Comparison of ENCODE assay signal across 25 mouse cellular contexts in the genomic region with DNA sequence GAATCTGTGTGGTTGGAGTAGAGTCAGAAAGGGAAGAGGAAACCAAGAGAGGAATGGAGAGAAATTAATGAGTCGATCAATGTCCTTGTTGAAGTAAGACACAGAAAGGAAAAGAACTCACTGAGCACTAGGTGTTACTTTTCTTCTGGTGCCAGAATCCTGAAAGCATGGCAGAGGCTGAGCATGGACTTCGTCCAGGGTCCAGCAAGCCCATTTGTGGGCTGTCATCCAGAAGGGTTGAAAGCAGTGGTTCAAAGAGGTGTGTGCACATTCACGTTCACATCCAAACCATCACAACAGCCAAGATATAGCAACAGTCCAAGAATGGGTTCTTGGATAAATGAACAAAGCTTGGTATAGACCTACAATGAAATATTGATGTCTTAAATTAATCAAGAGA. TPM values are rescaled to one million over a fixed set of nuclear protein-coding genes. Genes with fewer than 3 reads are reported as not detected.
A peak's percentile ranks its signal among the peaks of the same experiment; 100 is the strongest.
DNase-seq lines count a peak whose midpoint lies in the region; ATAC-seq and TF ChIP-seq lines count a peak whose summit lies in the region.
"Had no signal": no experiment of that assay in that cellular context is flagged by ENCODE, and none has a peak within 500 bp of the region (broad histone marks: within the 10 kb centered on the region; RNA-seq: fewer than 3 reads in every experiment).

No protein-coding gene starts in this region.

- no peak overlapping the region for H3K27ac ChIP-seq in heart, embryonic 12.5 days (ENCODE audit: poor library complexity, severe bottlenecking)
- no peak overlapping the region for H3K27ac ChIP-seq in kidney, embryonic 16.5 days (ENCODE audit: low read length)
- no peak overlapping the region for H3K27ac ChIP-seq in liver, adult 2 months (replicated peaks; ENCODE audit: insufficient read depth, low read depth, low read length)
- no peak overlapping the region for H3K27ac ChIP-seq in liver, embryonic 12.5 days
- H3K27ac ChIP-seq: forebrain, embryonic 10.5 days; forebrain, embryonic 13.5 days; heart, embryonic 15.5 days; hindbrain, embryonic 10.5 days; hindbrain, embryonic 13.5 days had no signal

- H3K36me3 ChIP-seq in heart, embryonic 12.5 days = no peaks in the 10 kb centered on the region
- H3K36me3 ChIP-seq in kidney, embryonic 16.5 days (ENCODE audit: insufficient read depth, low read length) = no peaks in the 10 kb centered on the region
- no peaks in the 10 kb centered on the region for H3K36me3 ChIP-seq in liver, adult 2 months (ENCODE audit: control insufficient read depth, insufficient read depth, low read length)
- no peaks in the 10 kb centered on the region for H3K36me3 ChIP-seq in liver, embryonic 12.5 days
- H3K36me3 ChIP-seq: forebrain, embryonic 10.5 days; G1E; heart, embryonic 15.5 days; hindbrain, embryonic 10.5 days; hindbrain, embryonic 13.5 days had no signal

- no peak for ATAC-seq in heart, embryonic 12.5 days (ENCODE audit: insufficient number of reproducible peaks, low FRiP score)
- ATAC-seq in kidney, embryonic 16.5 days (ENCODE audit: low FRiP score, low TSS enrichment) = no peak
- no peak for ATAC-seq in liver, embryonic 12.5 days
- ATAC-seq: forebrain, embryonic 13.5 days; forebrain, embryonic 16.5 days; hindbrain, embryonic 16.5 days; Patski had no signal

- H3K4me1 ChIP-seq in heart, embryonic 12.5 days (replicated peaks) = no peaks in the 10 kb centered on the region
- H3K4me1 ChIP-seq in kidney, embryonic 16.5 days (ENCODE audit: insufficient read depth, low read length) = no peaks in the 10 kb centered on the region
- no peaks in the 10 kb centered on the region for H3K4me1 ChIP-seq in liver, adult 2 months (ENCODE audit: control insufficient read depth, insufficient read depth, low read length)
- no peaks in the 10 kb centered on the region for H3K4me1 ChIP-seq in liver, embryonic 12.5 days
- H3K4me1 ChIP-seq: forebrain, embryonic 10.5 days; forebrain, embryonic 13.5 days; heart, embryonic 15.5 days; hindbrain, embryonic 10.5 days; hindbrain, embryonic 13.5 days had no signal

- TF ChIP-seq CTCF in liver, adult 2 months (IDR thresholded peaks at IDR 0.05; ENCODE audit: low read depth, low read length) = no peak

- H3K4me2 ChIP-seq in heart, embryonic 12.5 days = no peak overlapping the region
- H3K4me2 ChIP-seq in kidney, embryonic 16.5 days (replicated peaks; ENCODE audit: low read depth, low read length) = no peak overlapping the region
- no peak overlapping the region for H3K4me2 ChIP-seq in liver, embryonic 12.5 days
- H3K4me2 ChIP-seq: forebrain, embryonic 13.5 days; heart, embryonic 11.5 days; heart, embryonic 15.5 days; hindbrain, embryonic 13.5 days had no signal

- no peaks in the 10 kb centered on the region for H3K27me3 ChIP-seq in heart, embryonic 12.5 days (replicated peaks)
- H3K27me3 ChIP-seq in kidney, embryonic 16.5 days (ENCODE audit: insufficient read depth, low read length) = no peaks in the 10 kb centered on the region
- no peaks in the 10 kb centered on the region for H3K27me3 ChIP-seq in liver, adult 2 months (ENCODE audit: control insufficient read depth, insufficient read depth, low read length)
- 0 out of 2 replicates have a peak, but pooled peaks cover 2% of the 10 kb centered on the region for H3K27me3 ChIP-seq in liver, embryonic 12.5 days (replicated peaks)
- H3K27me3 ChIP-seq: forebrain, embryonic 13.5 days; heart, embryonic 15.5 days; Patski had no signal

- WGBS in heart, embryonic 12.5 days = 80% methylated on average over 3 of the region's 3 CpGs
- WGBS in kidney, embryonic 16.5 days = 94% methylated on average over 3 of the region's 3 CpGs
- WGBS in liver, adult 2 months = 58% methylated on average over 3 of the region's 3 CpGs
- 70% methylated on average over 3 of the region's 3 CpGs for WGBS in liver, embryonic 12.5 days (ENCODE audit: insufficient replicate concordance)

- peaks cover 7% of the 10 kb centered on the region; the same call in 1 of the 2 replicates for H3K79me2 ChIP-seq in liver, adult 2 months (ENCODE audit: control insufficient read depth, insufficient read depth, low read length)

- no peak for TF ChIP-seq POLR2A in liver, adult 2 months (IDR thresholded peaks at IDR 0.05; ENCODE audit: extremely low read depth, insufficient read depth, low read length)

- H3K9me3 ChIP-seq in heart, embryonic 12.5 days (replicated peaks) = no peaks in the 10 kb centered on the region
- H3K9me3 ChIP-seq in kidney, embryonic 16.5 days (ENCODE audit: low read length) = no peaks in the 10 kb centered on the region
- no peaks in the 10 kb centered on the region for H3K9me3 ChIP-seq in liver, embryonic 12.5 days (replicated peaks)
- H3K9me3 ChIP-seq: forebrain, embryonic 10.5 days; forebrain, embryonic 13.5 days; G1E; heart, embryonic 15.5 days; hindbrain, embryonic 10.5 days; hindbrain, embryonic 13.5 days had no signal

- H3K4me3 ChIP-seq in heart, embryonic 12.5 days = no peak overlapping the region
- no peak overlapping the region for H3K4me3 ChIP-seq in kidney, embryonic 16.5 days (ENCODE audit: low read length)
- H3K4me3 ChIP-seq in liver, adult 2 months (ENCODE audit: insufficient read depth, low read depth, low read length) = no peak overlapping the region
- H3K4me3 ChIP-seq in liver, embryonic 12.5 days = no peak overlapping the region
- H3K4me3 ChIP-seq: forebrain, embryonic 10.5 days; forebrain, embryonic 13.5 days; heart, embryonic 15.5 days; hindbrain, embryonic 10.5 days; hindbrain, embryonic 13.5 days had no signal

- DNase-seq in heart, adult 11 months = peak; percentile 49
- DNase-seq in kidney, adult 8-10 months = peak; percentile 54 to 63
- peak; percentile 39 for DNase-seq in liver, adult 2 months (ENCODE audit: extremely low read depth, low read depth, low spot score)
- DNase-seq: adrenal gland, postnatal 10 days; adrenal gland, postnatal 36 days; cerebellum, adult 18-20 months; cerebellum, adult 9-10 months; cerebellum, postnatal 14 days; gastrocnemius, postnatal 10 days; gastrocnemius, postnatal 36 days; heart, postnatal 10 days; heart, postnatal 36 days had no signal

- no peak overlapping the region for H3K9ac ChIP-seq in heart, embryonic 12.5 days
- no peak overlapping the region for H3K9ac ChIP-seq in kidney, embryonic 16.5 days (replicated peaks; ENCODE audit: low read length)
- H3K9ac ChIP-seq in liver, adult 2 months (ENCODE audit: low read depth, low read length) = no peak overlapping the region
- no peak overlapping the region for H3K9ac ChIP-seq in liver, embryonic 12.5 days
- H3K9ac ChIP-seq: forebrain, embryonic 13.5 days; heart, embryonic 15.5 days; hindbrain, embryonic 13.5 days had no signal

RNA-seq across cellular contexts. Expression of a gene that starts 15.3 kb away (rescaled TPM):
- polyA plus RNA-seq in heart, embryonic 12.5 days (2016; fragmentation: Nextera tagmentation; extraction: Ambion mirVana) = 17.6 and 18.9 TPM in 2 replicates
- polyA plus RNA-seq in kidney, embryonic 16.5 days (2015; fragmentation: Nextera tagmentation; extraction: Ambion mirVana) = 19.2 and 19.6 TPM in 2 replicates
- 17.2 and 19.3 TPM in 2 replicates for total RNA-seq in liver, adult 2 months (2014; rRNA removed)
- 6.4 and 6.7 TPM in 2 replicates for polyA plus RNA-seq in liver, adult 2 months (2012; rRNA removed)
- 5.5 and 5.6 TPM in 2 replicates for polyA plus RNA-seq in liver, embryonic 12.5 days (2016; fragmentation: Nextera tagmentation; extraction: Ambion mirVana)
